9 mouse cellular contexts compared by ENCODE assay signal in genomic region chr9:56464863-56465654, GRCm38 (mm10). TPM values are rescaled to one million over a fixed set of nuclear protein-coding genes. Genes with fewer than 3 reads are reported as not detected.
DNase-seq lines count a peak whose midpoint lies in the region; ATAC-seq and TF ChIP-seq lines count a peak whose summit lies in the region.
"Had no signal": no experiment of that assay in that cellular context is flagged by ENCODE, and none has a peak within 500 bp of the region (broad histone marks: within the 10 kb centered on the region; RNA-seq: fewer than 3 reads in every experiment).

No protein-coding gene starts in this region.

- H3K36me3 ChIP-seq in forebrain, embryonic 10.5 days (replicated peaks): peaks cover 28% of the 10 kb centered on the region
- peaks cover 2% of the 10 kb centered on the region; the same call in 1 of the 2 replicates for H3K36me3 ChIP-seq in hindbrain, embryonic 11.5 days (ENCODE audit: control insufficient read depth, insufficient read depth, low read length)
- 0 out of 2 replicates have a peak, but pooled peaks cover 4% of the 10 kb centered on the region for H3K36me3 ChIP-seq in midbrain, postnatal 0 days (ENCODE audit: insufficient read depth, low read length)

- peak overlapping the region; percentile 62 for H3K27ac ChIP-seq in forebrain, embryonic 10.5 days
- peak overlapping the region; percentile 48; the same call in 1 of the 2 replicates for H3K27ac ChIP-seq in hindbrain, embryonic 11.5 days (ENCODE audit: low read depth, low read length)
- no peak overlapping the region for H3K27ac ChIP-seq in midbrain, postnatal 0 days (ENCODE audit: low read depth, low read length)
- no peak overlapping the region; the same call in 1 of the 2 replicates for H3K27ac ChIP-seq in layer of hippocampus, adult 2 months

- no peaks in the 10 kb centered on the region for H3K9me3 ChIP-seq in forebrain, embryonic 10.5 days
- no peaks in the 10 kb centered on the region for H3K9me3 ChIP-seq in hindbrain, embryonic 11.5 days (ENCODE audit: control insufficient read depth, low read length)
- no peaks in the 10 kb centered on the region for H3K9me3 ChIP-seq in midbrain, postnatal 0 days (ENCODE audit: low read length)
- H3K9me3 ChIP-seq: G1E had no signal

- ATAC-seq in hindbrain, embryonic 11.5 days (ENCODE audit: low FRiP score): no peak
- ATAC-seq in midbrain, postnatal 0 days (ENCODE audit: low FRiP score): no peak; the same call in 1 of the 2 replicates

- no peak for TF ChIP-seq CTCF in midbrain, postnatal 0 days (IDR thresholded peaks at IDR 0.05)
- no peak for TF ChIP-seq CTCF in layer of hippocampus, adult 2 months (conservative IDR thresholded peaks at IDR 0.05)

- H3K4me2 ChIP-seq in hindbrain, embryonic 11.5 days (replicated peaks; ENCODE audit: low read depth, low read length): no peak overlapping the region; the same call in 1 of the 2 replicates
- H3K4me2 ChIP-seq in midbrain, postnatal 0 days (ENCODE audit: low read depth, low read length, poor library complexity, severe bottlenecking): peak overlapping the region; percentile 24

- no peak overlapping the region for H3K4me3 ChIP-seq in forebrain, embryonic 10.5 days
- no peak overlapping the region for H3K4me3 ChIP-seq in hindbrain, embryonic 11.5 days (ENCODE audit: low read depth, low read length)
- 0 out of 2 replicates have a peak overlapping the region, but pooled peaks have one; percentile 3 for H3K4me3 ChIP-seq in midbrain, postnatal 0 days (ENCODE audit: low read depth, low read length)
- H3K4me3 ChIP-seq in layer of hippocampus, adult 2 months: no peak overlapping the region

- DNase-seq in heart, adult 11 months: peak; percentile 96
- no peak for DNase-seq in heart, postnatal 4 days
- DNase-seq in forebrain, embryonic 10.5 days (ENCODE audit: extremely low spot score, low spot score): peak; percentile 21
- peak; percentile 16 for DNase-seq in hindbrain, embryonic 11.5 days (ENCODE audit: low spot score)
- peak; percentile 17 for DNase-seq in liver
- peak; percentile 17 for DNase-seq in midbrain, postnatal 0 days (ENCODE audit: low spot score)
- DNase-seq in thymus, postnatal 36 days: peak; percentile 73
- DNase-seq in layer of hippocampus, adult 2 months (ENCODE audit: low spot score in 2 of 2): no peak

- H3K4me1 ChIP-seq in forebrain, embryonic 10.5 days: peaks cover 37% of the 10 kb centered on the region
- H3K4me1 ChIP-seq in hindbrain, embryonic 11.5 days (replicated peaks; ENCODE audit: control insufficient read depth, insufficient read depth, low read length): peaks cover 2% of the 10 kb centered on the region; the same call in 1 of the 2 replicates
- H3K4me1 ChIP-seq in midbrain, postnatal 0 days (ENCODE audit: insufficient read depth, low read length): peaks cover 5% of the 10 kb centered on the region; the same call in 1 of the 2 replicates

- no peaks in the 10 kb centered on the region for H3K27me3 ChIP-seq in forebrain, embryonic 10.5 days (ENCODE audit: poor library complexity, severe bottlenecking)
- no peaks in the 10 kb centered on the region for H3K27me3 ChIP-seq in hindbrain, embryonic 11.5 days (ENCODE audit: control insufficient read depth, insufficient read depth, low read length)
- H3K27me3 ChIP-seq in midbrain, postnatal 0 days (ENCODE audit: insufficient read depth, low read length): no peaks in the 10 kb centered on the region

- no peak overlapping the region for H3K9ac ChIP-seq in hindbrain, embryonic 11.5 days (ENCODE audit: low read depth, low read length)
- no peak overlapping the region for H3K9ac ChIP-seq in midbrain, postnatal 0 days (replicated peaks; ENCODE audit: low read length, poor library complexity, severe bottlenecking)

- WGBS in forebrain, embryonic 10.5 days: 47% methylated on average over 23 of the region's 23 CpGs
- 43% methylated on average over 23 of the region's 23 CpGs for WGBS in hindbrain, embryonic 11.5 days
- 21% methylated on average over 23 of the region's 23 CpGs for WGBS in midbrain, postnatal 0 days

RNA-seq across cellular contexts. Expression of gene Hmg20a, which starts 46.6 kb away (rescaled TPM):
- 10 to 100 TPM; 39.6 to 43.0 TPM for total RNA-seq in heart, postnatal 4 days (2021)
- polyA plus RNA-seq in forebrain, embryonic 10.5 days (2016; fragmentation: Nextera tagmentation; extraction: Ambion mirVana): 62.0 and 63.6 TPM in 2 replicates
- polyA plus RNA-seq in hindbrain, embryonic 11.5 days (2014; fragmentation: Nextera tagmentation; extraction: Ambion mirVana): 72.9 and 76.2 TPM in 2 replicates
- 62.0 and 67.9 TPM in 2 replicates for total RNA-seq in midbrain, postnatal 0 days (2014; rRNA removed)
- 73.6 and 76.3 TPM in 2 replicates for polyA plus RNA-seq in midbrain, postnatal 0 days (2015; fragmentation: Nextera tagmentation; extraction: Ambion mirVana)
- 10 to 100 TPM; 78.8 to 81.6 TPM for total RNA-seq in layer of hippocampus, adult 2 months (2021)

RNA-seq across cellular contexts. Expression of gene Peak1, which starts 47.2 kb away (rescaled TPM):
- total RNA-seq in heart, postnatal 4 days (2021): 10 to 100 TPM; 49.2 to 55.0 TPM
- 3.7 and 4.3 TPM in 2 replicates for polyA plus RNA-seq in forebrain, embryonic 10.5 days (2016; fragmentation: Nextera tagmentation; extraction: Ambion mirVana)
- 7.9 and 8.8 TPM in 2 replicates for polyA plus RNA-seq in hindbrain, embryonic 11.5 days (2014; fragmentation: Nextera tagmentation; extraction: Ambion mirVana)
- 5.9 and 7.7 TPM in 2 replicates for total RNA-seq in midbrain, postnatal 0 days (2014; rRNA removed)
- 2.7 and 2.8 TPM in 2 replicates for polyA plus RNA-seq in midbrain, postnatal 0 days (2015; fragmentation: Nextera tagmentation; extraction: Ambion mirVana)
- 10 to 100 TPM; 56.1 to 59.2 TPM for total RNA-seq in layer of hippocampus, adult 2 months (2021)

Comparison
In these comparisons a context has a peak if more than half of its experiments do, and no peak if none do; other contexts are left out.
1. DNase-seq: peak in heart, adult 11 months (single experiment), forebrain, embryonic 10.5 days (single experiment), hindbrain, embryonic 11.5 days (single experiment), liver (single experiment), midbrain, postnatal 0 days (single experiment) and thymus, postnatal 36 days (2 of 2); none in heart, postnatal 4 days (single experiment) and layer of hippocampus, adult 2 months (0 of 2).
2. H3K27ac ChIP-seq: peak in forebrain, embryonic 10.5 days (single experiment) and hindbrain, embryonic 11.5 days (single experiment); none in midbrain, postnatal 0 days (single experiment) and layer of hippocampus, adult 2 months (single experiment).